Mouse (Mus musculus) MEL (cell line): ENCODE measurements around the gene Syt3. TPM values are rescaled to one million over a fixed set of nuclear protein-coding genes. Genes with fewer than 3 reads are reported as not detected.

Experiments used
- DNase-seq: peaks from one replicate; pipeline ENCODE4 v3.0.0; 2011; ENCODE audit warnings: low read depth, low spot score
- H3K27ac ChIP-seq: 2 replicates; pipeline ENCODE4 v1.5.1; 2012; ENCODE audit warnings: low read depth, mild to moderate bottlenecking, control low read depth, low read length, moderate library complexity; ENCODE audit not compliant: control insufficient read depth
- H3K27me3 ChIP-seq, 2 experiments: fragments of 150-350 bp in 1 of 2; sonication (generic) in 1 of 2; 2 replicates each; pipeline ENCODE4 v1.6.1; 2012; ENCODE audit warnings: low read length in 2 of 2, mild to moderate bottlenecking in 2 of 2, improper control_type of control experiment in 1 of 2, moderate library complexity in 1 of 2; ENCODE audit not compliant: insufficient read depth in 2 of 2, control insufficient read depth in 1 of 2
- H3K36me3 ChIP-seq, 2 experiments: 2 replicates each; pipeline ENCODE4 v1.6.1; 2012 to 2014; ENCODE audit warnings: low read length in 2 of 2, improper control_type of control experiment in 1 of 2, inconsistent platforms in 1 of 2, mild to moderate bottlenecking in 1 of 2; ENCODE audit not compliant: insufficient read depth in 2 of 2, control insufficient read depth in 1 of 2
- H3K4me1 ChIP-seq, 2 experiments: fragments of 150-350 bp in 1 of 2; sonication (generic) in 1 of 2; 2 replicates each; pipeline ENCODE4 v1.6.1; 2012; ENCODE audit warnings: low read length in 2 of 2, improper control_type of control experiment in 1 of 2, mild to moderate bottlenecking in 1 of 2; ENCODE audit not compliant: insufficient read depth in 2 of 2, control insufficient read depth in 1 of 2
- H3K4me3 ChIP-seq, 2 experiments: fragments of 150-350 bp in 1 of 2; sonication (generic) in 1 of 2; 2 replicates each; pipeline ENCODE4 v1.5.1; 2012; ENCODE audit warnings: low read depth in 2 of 2, low read length in 2 of 2, mild to moderate bottlenecking in 2 of 2, moderate library complexity in 2 of 2, control low read depth in 1 of 2, improper control_type of control experiment in 1 of 2; ENCODE audit not compliant: control insufficient read depth in 1 of 2, insufficient read depth in 1 of 2
- H3K79me2 ChIP-seq: 2 replicates; pipeline ENCODE4 v1.6.1; 2012; ENCODE audit warnings: mild to moderate bottlenecking, low read length, moderate library complexity; ENCODE audit not compliant: control insufficient read depth, poor library complexity, insufficient read depth
- H3K9ac ChIP-seq: 2 replicates; pipeline ENCODE4 v1.6.1; 2012; ENCODE audit warnings: low read depth, mild to moderate bottlenecking, control low read depth, low read length, moderate library complexity; ENCODE audit not compliant: control insufficient read depth, poor library complexity, severe bottlenecking
- H3K9me3 ChIP-seq: fragments of 150-350 bp; sonication (generic); replicated peaks from 2 replicates; pipeline ENCODE4 v1.6.1; 2012; ENCODE audit warnings: mild to moderate bottlenecking, low read length, improper control_type of control experiment, moderate library complexity; ENCODE audit not compliant: insufficient read depth
- CHD1 ChIP-seq: IDR thresholded peaks from 2 replicates; pipeline ENCODE4 v1.6.1; 2012; ENCODE audit warnings: low read depth, mild to moderate bottlenecking, inconsistent platforms, low read length, improper control_type of control experiment
- CTCF ChIP-seq, 3 experiments: IDR thresholded peaks in 2 of 3; conservative IDR thresholded peaks in 1 of 3; 2 replicates each; pipeline ENCODE4 v1.5.1; 2011 to 2012; ENCODE audit warnings: low read length in 3 of 3, low read depth in 2 of 3, mild to moderate bottlenecking in 2 of 3, improper control_type of control experiment in 1 of 3, inconsistent platforms in 1 of 3, mixed read lengths in 1 of 3, moderate library complexity in 1 of 3; ENCODE audit not compliant: control insufficient read depth in 1 of 3, insufficient read depth in 1 of 3, poor library complexity in 1 of 3, severe bottlenecking in 1 of 3
- ELF1 ChIP-seq: IDR thresholded peaks from 2 replicates; pipeline ENCODE4 v1.6.1; 2014; ENCODE audit warnings: low read depth, mild to moderate bottlenecking, inconsistent platforms, low read length, improper control_type of control experiment, moderate library complexity
- EP300 ChIP-seq, 2 experiments: IDR thresholded peaks; 2 replicates each; pipeline ENCODE4 v1.6.1; 2011; ENCODE audit warnings: improper control_type of control experiment in 2 of 2, low read length in 2 of 2, low read depth in 1 of 2, mild to moderate bottlenecking in 1 of 2
- JUND ChIP-seq: IDR thresholded peaks from 2 replicates; pipeline ENCODE4 v1.6.1; 2011; ENCODE audit warnings: low read depth, mild to moderate bottlenecking, improper control_type of control experiment, low read length
- KAT2A ChIP-seq: conservative IDR thresholded peaks from 2 replicates; pipeline ENCODE4 v1.6.1; 2012; ENCODE audit warnings: low read depth, low read length, improper control_type of control experiment, inconsistent platforms
- MAZ ChIP-seq: IDR thresholded peaks from 2 replicates; pipeline ENCODE4 v1.6.1; 2012; ENCODE audit warnings: low read depth, mild to moderate bottlenecking, inconsistent platforms, low read length, improper control_type of control experiment
- MXI1 ChIP-seq: IDR thresholded peaks from 2 replicates; pipeline ENCODE4 v1.6.1; 2011; ENCODE audit warnings: mild to moderate bottlenecking, low read depth, low read length, improper control_type of control experiment
- MYB ChIP-seq: IDR thresholded peaks from 2 replicates; pipeline ENCODE4 v1.6.1; 2011; ENCODE audit warnings: mild to moderate bottlenecking, low read depth, low read length, improper control_type of control experiment
- NRF1 ChIP-seq: IDR thresholded peaks from 2 replicates; pipeline ENCODE4 v1.6.1; 2014; ENCODE audit warnings: low read depth, mild to moderate bottlenecking, inconsistent platforms, low read length, improper control_type of control experiment, moderate library complexity; ENCODE audit not compliant: poor library complexity, insufficient read depth, severe bottlenecking
- POLR2AphosphoS2 ChIP-seq: IDR thresholded peaks from 2 replicates; pipeline ENCODE4 v1.6.1; 2011; ENCODE audit warnings: low read length, improper control_type of control experiment
- RCOR1 ChIP-seq: IDR thresholded peaks from 2 replicates; pipeline ENCODE4 v1.6.1; 2012; ENCODE audit warnings: low read depth, mild to moderate bottlenecking, inconsistent platforms, low read length, improper control_type of control experiment
- SIN3A ChIP-seq: IDR thresholded peaks from 2 replicates; pipeline ENCODE4 v1.6.1; 2012; ENCODE audit warnings: low read length, improper control_type of control experiment, inconsistent platforms
- UBTF ChIP-seq: IDR thresholded peaks from 2 replicates; pipeline ENCODE4 v1.6.1; 2012; ENCODE audit warnings: low read depth, mild to moderate bottlenecking, inconsistent platforms, low read length, improper control_type of control experiment, moderate library complexity, borderline replicate concordance; ENCODE audit not compliant: insufficient read depth
- USF1 ChIP-seq: IDR thresholded peaks from 2 replicates; pipeline ENCODE4 v1.6.1; 2014; ENCODE audit warnings: low read depth, mild to moderate bottlenecking, inconsistent platforms, low read length, improper control_type of control experiment, moderate library complexity
- ZMIZ1 ChIP-seq: IDR thresholded peaks from 2 replicates; pipeline ENCODE4 v1.6.1; 2012; ENCODE audit warnings: low read depth, mild to moderate bottlenecking, inconsistent platforms, low read length, improper control_type of control experiment, moderate library complexity
- polyA plus RNA-seq, 2 experiments: library from polyadenylated mRNA; stranded (reverse) in 1 of 2; unstranded in 1 of 2; fragments of >175 nt in 1 of 2; fragments of >200 nt in 1 of 2; gene quantifications; 2 replicates each; pipeline versions ENCODE4 v1.2.1 to v1.2.4; 2012; ENCODE audit warnings: low replicate concordance in 2 of 2, low read depth in 1 of 2; ENCODE audit not compliant: insufficient read length in 2 of 2, insufficient read depth in 1 of 2, missing spikeins in 1 of 2
- total RNA-seq: library from RNA; depleted of rRNA; stranded (reverse); fragments of 300-350 nt; gene quantifications from 2 replicates; pipeline ENCODE4 v1.2.3, GENCODE M21; 2012

The Syt3 gene
- total and polyA plus RNA-seq, 3 experiments, result 0.08 to 0.56 TPM; not detected in 1

DNA sequence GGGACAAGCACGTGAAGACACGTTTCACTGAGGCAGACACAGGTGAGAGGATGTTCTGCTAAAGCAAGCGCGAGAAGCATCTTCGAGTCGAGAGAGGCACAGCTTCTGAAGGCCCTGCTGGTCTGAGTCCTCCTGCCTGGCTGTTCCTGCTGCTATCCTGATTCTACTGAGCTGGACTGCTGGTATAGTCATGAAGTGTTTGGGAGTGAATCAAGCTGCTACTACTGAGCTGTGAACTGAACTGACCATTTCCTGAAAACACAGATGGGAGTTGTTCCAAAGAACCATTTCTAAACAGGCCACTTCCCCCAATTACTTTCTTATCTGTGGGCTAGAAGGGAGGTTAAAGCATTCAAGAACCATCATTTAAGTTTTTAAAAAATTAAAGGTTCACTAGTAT, 29.4 kb downstream of the Syt3 start:
- no peak overlapping the region for H3K9ac ChIP-seq
- no peaks in the 10 kb centered on the region for H3K4me1 ChIP-seq
- no peak for DNase-seq
- H3K36me3 ChIP-seq, result no peaks in the 10 kb centered on the region
- no peaks in the 10 kb centered on the region for H3K79me2 ChIP-seq
- TF ChIP-seq USF1 (no peak), CHD1 (no peak), MAZ (no peak), JUND (no peak), POLR2AphosphoS2 (no peak), KAT2A (no peak), RCOR1 (no peak), UBTF (no peak), NRF1 (no peak), MYB (no peak)
- TF ChIP-seq, all 39 proteins: peak for 0
- no peak overlapping the region for H3K4me3 ChIP-seq
- no peaks in the 10 kb centered on the region for H3K9me3 ChIP-seq
- no peak overlapping the region for H3K27ac ChIP-seq
- no peaks in the 10 kb centered on the region for H3K27me3 ChIP-seq

- no peaks in the 10 kb centered on the region for H3K36me3 ChIP-seq
- TF ChIP-seq MXI1 (no peak), JUND (no peak), ELF1 (no peak), SIN3A (no peak), CHD1 (no peak), EP300 (IDR thresholded peaks at IDR 0.05; ENCODE audit: low read depth in 1 of 2, low read length in 2 of 2) (no peak), CTCF (IDR thresholded peaks at IDR 0.05 in 2 of 3, conservative IDR thresholded peaks at IDR 0.05 in 1 of 3; ENCODE audit: control insufficient read depth in 1 of 3, insufficient read depth in 1 of 3, low read depth in 2 of 3, low read length in 3 of 3, poor library complexity in 1 of 3, severe bottlenecking in 1 of 3) (no peak), ZMIZ1 (no peak)
- H3K9ac ChIP-seq, result no peak overlapping the region
- no peaks in the 10 kb centered on the region for H3K79me2 ChIP-seq
- no peaks in the 10 kb centered on the region for H3K4me1 ChIP-seq
- H3K27me3 ChIP-seq, result no peaks in the 10 kb centered on the region
- no peak overlapping the region for H3K27ac ChIP-seq
- H3K9me3 ChIP-seq, result no peaks in the 10 kb centered on the region
- no peak overlapping the region for H3K4me3 ChIP-seq
- DNase-seq, result no peak
Measured at GRCm38 (mm10) chr7:44427666-44428065, 43.8 kb downstream of the Syt3 start.
